Mouse (Mus musculus) gonadal fat pad, adult 2 months (tissue): ENCODE measurements at regions not wholly inside any gene's neighbourhood (a gene's known extent, or its start where the extent isn't known, plus 50 kb on each side); places are given as distances from the start of the nearest gene placed in this dataset.

ENCODE experiments used
- DNase-seq: peaks from one replicate; pipeline ENCODE4 v3.0.0-alpha.2; 2012; ENCODE audit warnings: low read depth

- DNase-seq, result no peak
Observed at GRCm38 (mm10) chr14:17234898-17235297, 415.9 kb upstream of the Rarb start.

GRCm38 (mm10) chr14:17211502-17211901, 392.5 kb upstream of the Rarb start:
- DNase-seq, result no peak

- DNase-seq, result no peak
Observed at GRCm38 (mm10) chr14:17205691-17206090, 386.7 kb upstream of the Rarb start.

- DNase-seq, result no peak
Observed at GRCm38 (mm10) chr14:17203251-17204015, 384.5 kb upstream of the Rarb start.

GRCm38 (mm10) chr14:17192953-17193352, 374.0 kb upstream of the Rarb start:
- no peak for DNase-seq

GRCm38 (mm10) chr14:17173218-17173617, 354.3 kb upstream of the Rarb start:
- no peak for DNase-seq

- peak; percentile 1 for DNase-seq
Observed at GRCm38 (mm10) chr14:17172330-17173110, 353.6 kb upstream of the Rarb start.

GRCm38 (mm10) chr14:17171896-17172295, 352.9 kb upstream of the Rarb start:
- DNase-seq, result no peak

- no peak for DNase-seq
Observed at GRCm38 (mm10) chr14:17158324-17158723, 339.4 kb upstream of the Rarb start.

- DNase-seq, result no peak
Observed at GRCm38 (mm10) chr14:17156402-17156954, 337.5 kb upstream of the Rarb start.

- DNase-seq, result no peak
Observed at GRCm38 (mm10) chr14:17120679-17121078, 301.7 kb upstream of the Rarb start.

GRCm38 (mm10) chr14:17106668-17107067, 287.7 kb upstream of the Rarb start:
- no peak for DNase-seq

- DNase-seq, result no peak
Observed at GRCm38 (mm10) chr14:17102486-17102885, 283.5 kb upstream of the Rarb start.

GRCm38 (mm10) chr14:17090573-17090937, 271.6 kb upstream of the Rarb start:
- DNase-seq, result no peak

GRCm38 (mm10) chr14:17089640-17090572, 270.9 kb upstream of the Rarb start:
- DNase-seq, result no peak

GRCm38 (mm10) chr14:17089089-17089634, 270.2 kb upstream of the Rarb start:
- no peak for DNase-seq

- no peak for DNase-seq
Observed at GRCm38 (mm10) chr14:17087828-17088227, 268.9 kb upstream of the Rarb start.

- DNase-seq, result no peak
Observed at GRCm38 (mm10) chr14:17083907-17084306, 265.0 kb upstream of the Rarb start.

GRCm38 (mm10) chr14:17081904-17082303, 262.9 kb upstream of the Rarb start:
- no peak for DNase-seq

- DNase-seq, result no peak
Observed at GRCm38 (mm10) chr14:17079513-17079912, 260.6 kb upstream of the Rarb start.

GRCm38 (mm10) chr14:17061358-17061757, 242.4 kb upstream of the Rarb start:
- no peak for DNase-seq
